Mouse (Mus musculus) hindbrain, embryonic 12.5 days (tissue): ENCODE results near the gene Akt3. TPM values are rescaled to one million over a fixed set of nuclear protein-coding genes. Genes with fewer than 3 reads are reported as not detected.

Experiments used
- ATAC-seq: fragments of 200-750 bp; cut with Nextera tagmentation; 2 replicates; pipeline ENCODE4 v1.8.0; 2017; ENCODE audit warnings: moderate TSS enrichment; ENCODE audit not compliant: low FRiP score
- H3K27ac ChIP-seq: fragments of 300-500 bp; sonication (generic); 2 replicates; pipeline ENCODE4 v1.5.1; 2016; ENCODE audit warnings: mild to moderate bottlenecking
- H3K27me3 ChIP-seq: fragments of 300-500 bp; sonication (generic); 2 replicates; pipeline ENCODE4 v1.6.1; 2016; ENCODE audit warnings: mild to moderate bottlenecking
- H3K36me3 ChIP-seq: fragments of 300-500 bp; sonication (generic); 2 replicates; pipeline ENCODE4 v1.6.1; 2016; ENCODE audit warnings: mild to moderate bottlenecking
- H3K4me1 ChIP-seq: fragments of 300-500 bp; sonication (generic); 2 replicates; pipeline ENCODE4 v1.6.1; 2016
- H3K4me2 ChIP-seq: fragments of 300-500 bp; sonication (generic); replicated peaks from 2 replicates; pipeline ENCODE4 v1.6.1; 2016; ENCODE audit warnings: mild to moderate bottlenecking
- H3K4me3 ChIP-seq: fragments of 300-500 bp; sonication (generic); 2 replicates; pipeline ENCODE4 v1.5.1; 2016; ENCODE audit warnings: mild to moderate bottlenecking
- H3K9ac ChIP-seq: fragments of 300-500 bp; sonication (generic); 2 replicates; pipeline ENCODE4 v1.6.1; 2016; ENCODE audit warnings: mild to moderate bottlenecking, moderate library complexity
- H3K9me3 ChIP-seq: fragments of 300-500 bp; sonication (generic); replicated peaks from 2 replicates; pipeline ENCODE4 v1.6.1; 2016; ENCODE audit warnings: mild to moderate bottlenecking
- WGBS: fragments of 180-500 bp; shearing (Covaris S2); methylation state at CpG from one replicate; pipeline ENCODE4 v1.1.7; 2016; 5-methylcytosine and 5-hydroxymethylcytosine counted together
- polyA plus RNA-seq: library from polyadenylated mRNA; unstranded; fragments of >200 nt; fragmentation: Nextera tagmentation; extraction: Ambion mirVana; gene quantifications from 2 replicates; pipeline ENCODE4 v1.2.1, GENCODE M21; 2016

The Akt3 gene
- polyA plus RNA-seq, 1 experiment from 2014 or later: 28.8 TPM

DNA sequence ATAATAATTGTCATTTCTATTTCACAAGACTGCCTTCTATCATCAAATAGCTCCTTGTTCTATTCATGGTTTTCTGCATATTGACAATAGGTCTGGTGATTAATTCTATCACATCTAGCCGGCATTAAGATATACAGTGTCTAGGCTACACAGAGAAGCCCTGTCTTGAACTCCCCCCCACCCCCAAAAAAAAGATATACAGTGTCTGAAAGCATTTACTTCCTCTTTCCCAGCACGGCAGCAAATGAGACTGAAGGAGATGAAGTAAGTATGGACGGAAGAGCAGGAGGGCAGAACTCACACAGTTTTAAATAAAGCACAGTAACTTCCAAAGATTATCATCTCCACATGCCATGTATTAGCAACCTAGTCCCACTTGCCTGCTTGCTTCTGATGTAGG lies 168.5 kb downstream of the Akt3 start:
- H3K9ac ChIP-seq: no peak overlapping the region
- H3K4me1 ChIP-seq: no peaks in the 10 kb centered on the region
- no peaks in the 10 kb centered on the region for H3K36me3 ChIP-seq
- 41% methylated on average over 3 of the region's 3 CpGs for WGBS
- no peak overlapping the region for H3K27ac ChIP-seq
- ATAC-seq: no peak
- H3K4me2 ChIP-seq: no peak overlapping the region
- H3K4me3 ChIP-seq: no peak overlapping the region
- H3K9me3 ChIP-seq: no peaks in the 10 kb centered on the region
- no peaks in the 10 kb centered on the region for H3K27me3 ChIP-seq

DNA sequence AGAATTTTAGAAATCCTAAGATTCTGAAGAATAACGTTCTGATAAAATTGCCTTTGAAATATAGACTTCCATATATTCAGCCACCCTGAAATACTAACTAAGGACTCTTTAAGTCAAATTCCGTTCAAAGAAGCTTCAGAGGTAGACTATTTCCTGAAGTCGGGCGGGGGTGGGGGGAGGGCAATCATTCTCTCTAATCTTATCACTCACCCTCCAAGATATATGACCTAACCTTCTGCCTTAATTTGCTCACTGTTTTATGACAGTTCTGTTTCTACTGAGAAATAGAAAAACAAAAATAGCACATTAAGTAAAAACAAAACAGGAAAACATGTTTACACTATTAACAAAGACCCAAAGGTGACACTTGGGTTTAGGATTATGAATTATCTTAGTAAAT lies 169.0 kb downstream of the Akt3 start:
- Histone ChIP-seq H3K36me3 (no peaks in the 10 kb centered on the region), H3K9me3 (no peaks in the 10 kb centered on the region), H3K4me1 (no peaks in the 10 kb centered on the region), H3K4me2 (no peak overlapping the region), H3K27ac (no peak overlapping the region), H3K4me3 (no peak overlapping the region), H3K9ac (no peak overlapping the region), H3K27me3 (no peaks in the 10 kb centered on the region)
- ATAC-seq: no peak
- WGBS: 83% methylated on average over 4 of the region's 4 CpGs

DNA sequence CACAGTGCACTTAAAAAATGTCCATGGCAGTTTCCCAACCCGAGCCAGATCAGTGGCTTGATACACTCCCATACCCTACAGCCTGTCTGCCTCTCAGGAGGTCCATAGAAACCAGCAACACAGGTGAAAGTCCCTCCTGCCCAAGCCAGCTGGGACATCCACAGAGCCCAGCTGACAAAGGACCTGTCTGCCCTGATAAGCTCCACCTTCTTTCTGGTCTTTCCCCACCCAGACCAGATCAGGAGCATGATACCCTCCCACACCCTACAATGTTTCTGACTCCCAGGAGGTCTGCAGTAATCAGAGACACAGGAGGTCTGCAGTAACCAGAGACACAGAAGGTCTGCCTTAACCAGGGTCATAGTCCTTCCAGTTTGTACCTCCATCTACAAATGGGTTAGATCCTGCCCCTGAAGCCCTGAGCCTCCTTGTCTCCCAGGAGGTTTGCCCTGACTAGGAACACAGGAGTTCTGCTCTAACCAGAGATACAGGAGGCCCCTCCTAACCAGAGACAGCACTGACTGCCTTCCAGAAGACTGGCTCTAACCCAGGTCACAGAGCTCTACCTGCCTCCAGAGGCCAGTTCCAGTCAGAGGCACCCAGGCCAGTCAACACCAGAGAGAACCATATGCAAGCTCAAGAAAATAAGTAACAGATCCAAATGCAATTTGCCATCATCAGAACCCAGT lies 175.9 kb downstream of the Akt3 start:
- Histone ChIP-seq H3K9me3 (no peaks in the 10 kb centered on the region), H3K4me3 (no peak overlapping the region), H3K4me1 (no peaks in the 10 kb centered on the region), H3K27ac (no peak overlapping the region), H3K27me3 (no peaks in the 10 kb centered on the region), H3K36me3 (no peaks in the 10 kb centered on the region), H3K9ac (no peak overlapping the region), H3K4me2 (no peak overlapping the region)
- ATAC-seq: 0 out of 2 replicates have a peak, but pooled peaks have one; percentile 22
- WGBS: 89% methylated on average over 1 of the region's 1 CpGs

DNA sequence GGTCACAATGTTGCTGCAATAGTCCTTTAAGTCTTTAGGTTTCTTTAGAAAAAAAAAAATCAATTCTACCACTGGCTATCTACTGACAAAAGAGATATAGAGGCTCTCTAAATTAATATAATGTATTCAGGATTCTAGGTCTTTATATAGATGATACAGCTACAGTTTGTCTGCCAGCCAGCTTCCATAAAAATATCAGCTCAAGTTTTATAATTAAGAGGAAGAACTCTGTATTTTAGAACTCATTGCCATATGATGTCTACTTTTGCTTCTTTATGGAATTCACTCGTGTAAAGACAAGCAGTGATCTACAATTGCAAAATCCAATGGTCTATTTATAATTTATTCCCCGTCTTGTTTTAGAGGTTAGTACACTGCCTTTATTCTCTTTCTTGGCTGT lies 188.8 kb downstream of the Akt3 start:
- Histone ChIP-seq H3K9me3 (no peaks in the 10 kb centered on the region), H3K4me2 (no peak overlapping the region), H3K4me1 (no peaks in the 10 kb centered on the region), H3K9ac (no peak overlapping the region), H3K36me3 (0 out of 2 replicates have a peak, but pooled peaks cover 7% of the 10 kb centered on the region), H3K4me3 (no peak overlapping the region), H3K27me3 (no peaks in the 10 kb centered on the region), H3K27ac (no peak overlapping the region)
- 92% methylated on average over 2 of the region's 2 CpGs for WGBS
- ATAC-seq: no peak

DNA sequence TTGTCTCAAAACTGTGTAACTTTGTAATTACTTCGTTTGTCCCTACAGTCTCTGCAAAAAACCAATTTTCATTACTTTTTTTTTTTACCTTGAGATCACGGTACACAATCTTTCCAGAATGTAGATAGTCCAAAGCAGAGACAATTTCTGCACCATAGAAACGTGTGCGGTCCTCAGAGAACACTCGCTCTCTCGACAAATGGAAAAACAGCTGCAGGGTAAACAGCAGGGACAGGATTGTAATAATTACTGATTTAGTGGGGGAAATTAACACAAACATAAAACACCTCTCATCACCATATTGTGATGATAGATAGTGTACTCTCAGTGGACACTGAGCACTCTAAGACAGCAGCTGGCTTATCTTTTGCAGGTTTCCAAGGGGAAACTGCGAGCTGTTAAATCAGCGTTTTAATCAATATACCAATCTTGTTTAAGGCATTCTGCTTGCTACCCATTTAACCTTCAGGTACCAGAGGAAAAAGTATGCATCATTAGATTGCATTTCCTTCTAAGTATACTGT lies 190.8 kb downstream of the Akt3 start:
- Histone ChIP-seq H3K27ac (no peak overlapping the region), H3K4me1 (no peaks in the 10 kb centered on the region), H3K4me3 (no peak overlapping the region), H3K4me2 (no peak overlapping the region), H3K9ac (no peak overlapping the region), H3K9me3 (no peaks in the 10 kb centered on the region), H3K36me3 (0 out of 2 replicates have a peak, but pooled peaks cover 7% of the 10 kb centered on the region), H3K27me3 (no peaks in the 10 kb centered on the region)
- ATAC-seq: no peak
- 75% methylated on average over 8 of the region's 8 CpGs for WGBS

DNA sequence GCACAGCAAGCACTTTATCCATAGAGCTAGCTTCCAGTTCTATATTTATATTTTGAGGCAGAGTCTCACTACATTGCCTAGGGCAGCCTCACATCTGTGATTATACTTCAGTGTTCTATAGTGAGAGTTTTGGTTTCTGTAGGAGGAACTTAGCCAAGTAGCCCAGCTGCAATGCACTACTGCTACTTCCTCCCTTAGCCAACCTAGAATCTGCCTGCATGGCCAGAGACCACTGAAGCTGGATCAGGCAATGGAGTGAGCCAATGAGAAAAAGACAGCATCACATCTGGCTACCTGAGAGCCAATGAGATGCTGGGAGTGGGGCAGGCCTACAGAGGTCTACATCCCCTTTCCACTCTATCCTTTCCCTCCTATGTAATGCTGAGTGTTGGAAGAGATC lies 192.3 kb downstream of the Akt3 start:
- H3K36me3 ChIP-seq: 0 out of 2 replicates have a peak, but pooled peaks cover 11% of the 10 kb centered on the region
- H3K4me1 ChIP-seq: no peaks in the 10 kb centered on the region
- H3K27ac ChIP-seq: no peak overlapping the region
- H3K27me3 ChIP-seq: no peaks in the 10 kb centered on the region
- H3K4me3 ChIP-seq: no peak overlapping the region
- no peak overlapping the region for H3K9ac ChIP-seq
- H3K9me3 ChIP-seq: no peaks in the 10 kb centered on the region
- ATAC-seq: no peak
- H3K4me2 ChIP-seq: no peak overlapping the region

DNA sequence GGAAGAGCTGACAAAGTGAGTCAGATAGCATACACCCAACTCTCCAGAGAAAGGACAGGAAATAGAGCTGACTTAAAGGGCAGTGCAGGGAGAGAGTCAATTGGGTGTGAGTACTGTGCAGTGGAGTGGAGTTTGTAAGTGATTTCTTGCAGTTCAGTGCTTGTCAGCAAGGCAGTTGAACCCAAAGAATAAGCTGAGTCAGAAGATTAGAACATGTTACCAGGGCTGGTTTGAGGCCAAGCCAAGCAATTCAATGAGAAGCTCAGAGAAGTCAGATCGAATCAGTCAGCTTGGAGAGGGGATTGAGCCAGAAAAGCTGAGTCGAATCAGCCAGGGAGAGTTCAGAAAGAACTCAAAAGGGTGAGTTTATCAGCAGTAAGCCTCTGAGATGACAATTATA lies 196.2 kb downstream of the Akt3 start:
- Histone ChIP-seq H3K4me2 (no peak overlapping the region), H3K9me3 (no peaks in the 10 kb centered on the region), H3K9ac (no peak overlapping the region), H3K27ac (no peak overlapping the region), H3K4me1 (no peaks in the 10 kb centered on the region), H3K27me3 (no peaks in the 10 kb centered on the region), H3K36me3 (0 out of 2 replicates have a peak, but pooled peaks cover 11% of the 10 kb centered on the region), H3K4me3 (no peak overlapping the region)
- no peak for ATAC-seq
- 83% methylated on average over 2 of the region's 2 CpGs for WGBS

DNA sequence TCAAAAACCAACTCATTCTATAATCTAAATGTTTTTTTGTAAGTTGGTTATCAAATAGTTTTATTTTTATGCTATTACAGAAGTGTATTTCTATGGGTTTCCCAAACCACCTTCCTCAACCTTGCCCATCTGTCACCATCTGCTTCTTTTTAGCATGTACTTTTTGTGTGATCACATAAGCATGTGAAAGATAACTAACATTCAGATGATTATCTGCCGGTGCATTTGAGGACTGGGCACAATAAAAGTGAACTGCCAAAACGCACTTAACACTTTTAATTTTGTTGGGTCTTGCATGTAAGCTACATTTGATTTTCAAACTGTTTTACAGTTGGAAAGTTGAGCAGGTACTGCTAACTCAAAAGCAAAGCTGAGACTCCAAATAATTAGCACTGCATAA lies 203.1 kb downstream of the Akt3 start:
- no peak overlapping the region for H3K4me2 ChIP-seq
- WGBS: 73% methylated on average over 2 of the region's 2 CpGs
- H3K9me3 ChIP-seq: no peaks in the 10 kb centered on the region
- no peak for ATAC-seq
- no peaks in the 10 kb centered on the region for H3K36me3 ChIP-seq
- no peaks in the 10 kb centered on the region for H3K4me1 ChIP-seq
- no peak overlapping the region for H3K9ac ChIP-seq
- no peaks in the 10 kb centered on the region for H3K27me3 ChIP-seq
- no peak overlapping the region for H3K27ac ChIP-seq
- H3K4me3 ChIP-seq: no peak overlapping the region

DNA sequence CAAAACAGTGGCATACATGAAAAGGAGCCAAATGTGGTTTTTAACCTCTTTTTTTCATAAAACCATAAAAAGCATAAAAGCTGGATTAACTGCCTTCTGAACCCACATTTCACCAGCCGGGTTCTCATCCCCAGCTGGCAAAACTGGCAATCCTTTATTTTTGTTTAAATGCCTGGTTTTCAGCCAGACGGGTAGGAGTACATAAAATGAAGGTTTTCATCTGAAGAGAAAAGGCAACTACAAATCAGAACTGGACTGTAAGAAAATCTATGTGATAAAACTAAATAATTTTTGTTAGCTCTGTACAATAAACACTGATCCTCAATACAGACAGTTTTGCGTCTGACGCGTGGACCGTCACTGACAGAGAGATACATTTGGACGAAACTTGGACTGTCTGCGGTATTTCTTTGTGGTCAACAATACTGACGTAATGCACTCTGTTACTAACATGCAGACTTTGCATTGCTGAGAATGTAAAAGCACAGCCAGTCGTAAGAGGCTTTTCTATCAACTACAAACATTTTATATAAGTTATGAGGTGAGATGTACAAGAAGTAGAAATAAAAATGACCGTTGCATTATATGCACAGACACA lies 206.5 kb downstream of the Akt3 start:
- H3K36me3 ChIP-seq: no peaks in the 10 kb centered on the region
- no peak overlapping the region for H3K9ac ChIP-seq
- no peaks in the 10 kb centered on the region for H3K4me1 ChIP-seq
- H3K9me3 ChIP-seq: no peaks in the 10 kb centered on the region
- H3K4me2 ChIP-seq: no peak overlapping the region
- no peak for ATAC-seq
- no peak overlapping the region for H3K27ac ChIP-seq
- no peaks in the 10 kb centered on the region for H3K27me3 ChIP-seq
- no peak overlapping the region for H3K4me3 ChIP-seq
- 89% methylated on average over 11 of the region's 11 CpGs for WGBS

DNA sequence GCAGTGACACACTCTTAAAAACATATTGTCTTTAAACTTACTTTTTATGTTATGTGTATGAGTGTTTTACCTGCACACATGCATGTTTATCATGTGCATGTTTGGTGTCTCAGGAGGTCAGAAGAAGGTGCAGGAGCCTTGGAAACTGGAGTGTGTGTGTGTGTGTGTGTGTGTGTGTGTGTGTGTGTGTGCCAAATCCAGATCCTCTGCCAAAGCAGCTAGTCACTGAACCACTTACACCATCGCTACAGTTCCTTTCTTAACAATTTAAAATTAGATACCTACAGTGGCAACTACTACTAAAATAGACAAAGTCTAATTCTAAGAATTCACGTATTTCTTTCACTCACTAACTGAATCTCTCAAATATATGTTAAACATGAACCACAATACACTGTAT lies 209.2 kb downstream of the Akt3 start:
- H3K9ac ChIP-seq: no peak overlapping the region
- H3K27me3 ChIP-seq: no peaks in the 10 kb centered on the region
- H3K27ac ChIP-seq: no peak overlapping the region
- no peaks in the 10 kb centered on the region for H3K4me1 ChIP-seq
- 92% methylated on average over 2 of the region's 2 CpGs for WGBS
- no peak overlapping the region for H3K4me3 ChIP-seq
- ATAC-seq: no peak
- H3K36me3 ChIP-seq: no peaks in the 10 kb centered on the region
- H3K4me2 ChIP-seq: no peak overlapping the region
- no peaks in the 10 kb centered on the region for H3K9me3 ChIP-seq

DNA sequence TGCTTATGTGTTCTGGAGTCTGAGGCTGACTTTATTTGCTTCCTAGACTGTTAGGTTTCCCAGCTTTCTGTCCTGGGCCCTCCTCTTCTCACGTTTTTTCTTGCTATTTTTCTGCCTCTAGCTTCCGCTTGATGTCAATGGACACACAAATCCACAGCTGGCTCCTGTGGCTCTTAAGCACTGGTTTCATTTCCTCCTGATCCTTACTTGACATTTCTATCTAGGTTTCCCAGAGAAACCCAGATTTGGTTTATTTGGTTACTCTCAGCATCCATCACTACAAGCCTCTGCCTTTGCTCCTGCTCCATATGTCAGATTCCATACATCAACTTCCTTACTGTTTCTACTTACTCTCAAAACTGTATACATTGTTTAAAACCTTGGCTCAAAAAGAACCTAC lies 211.0 kb downstream of the Akt3 start:
- WGBS: 79% methylated on average over 2 of the region's 2 CpGs
- no peak for ATAC-seq
- H3K4me1 ChIP-seq: no peaks in the 10 kb centered on the region
- no peaks in the 10 kb centered on the region for H3K36me3 ChIP-seq
- no peaks in the 10 kb centered on the region for H3K9me3 ChIP-seq
- no peak overlapping the region for H3K27ac ChIP-seq
- H3K4me3 ChIP-seq: no peak overlapping the region
- H3K4me2 ChIP-seq: no peak overlapping the region
- H3K27me3 ChIP-seq: no peaks in the 10 kb centered on the region
- H3K9ac ChIP-seq: no peak overlapping the region

DNA sequence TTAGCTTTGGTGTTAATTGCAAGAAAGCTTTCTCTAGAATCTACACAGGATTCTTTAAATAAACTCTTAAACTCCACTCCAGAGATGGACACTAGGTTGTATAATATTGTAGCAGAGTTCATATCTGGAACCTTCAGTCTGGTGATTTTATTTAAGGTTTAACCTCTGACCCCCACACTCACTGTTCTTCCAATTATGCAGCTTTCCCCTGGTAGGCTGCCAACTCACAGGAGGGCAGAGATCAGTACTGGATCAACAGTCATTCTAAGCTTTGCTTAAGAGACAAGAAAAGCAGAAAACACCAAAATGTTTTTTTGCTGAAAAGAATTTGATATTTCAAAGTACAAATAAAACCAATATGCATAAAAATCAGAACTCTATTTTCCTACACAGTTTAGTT lies 212.1 kb downstream of the Akt3 start:
- H3K36me3 ChIP-seq: no peaks in the 10 kb centered on the region

DNA sequence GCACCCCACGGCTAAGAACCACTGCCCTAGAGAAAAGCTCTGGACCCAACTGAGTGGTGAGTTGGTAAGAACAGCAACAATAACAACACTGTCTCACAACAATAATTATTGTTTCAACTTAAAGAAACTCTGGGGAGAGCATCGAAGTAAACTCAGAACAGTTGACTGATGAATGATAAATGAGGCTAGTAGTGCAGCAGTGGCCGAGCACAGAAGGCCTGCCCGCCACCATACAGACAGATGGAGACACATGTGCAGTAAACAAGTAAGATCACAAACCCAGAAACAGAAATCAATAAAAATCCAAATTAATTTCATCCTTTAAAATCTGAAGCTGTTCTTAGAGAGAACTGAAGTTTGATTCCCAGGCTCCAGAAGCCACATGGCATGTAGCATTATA lies 217.9 kb downstream of the Akt3 start:
- Histone ChIP-seq H3K9ac (no peak overlapping the region), H3K4me1 (no peaks in the 10 kb centered on the region; the same call in 1 of the 2 replicates), H3K36me3 (no peaks in the 10 kb centered on the region), H3K9me3 (no peaks in the 10 kb centered on the region), H3K27ac (peak overlapping the region; percentile 41; the same call in 1 of the 2 replicates), H3K4me3 (no peak overlapping the region), H3K4me2 (no peak overlapping the region), H3K27me3 (no peaks in the 10 kb centered on the region)
- 22% methylated on average over 4 of the region's 4 CpGs for WGBS
- ATAC-seq: no peak

More for the DNA sequence above, 212.1 kb downstream of the Akt3 start:
- no peak overlapping the region for H3K4me2 ChIP-seq
- no peak overlapping the region for H3K4me3 ChIP-seq
- H3K4me1 ChIP-seq: no peaks in the 10 kb centered on the region
- no peak overlapping the region for H3K9ac ChIP-seq
- ATAC-seq: no peak
- H3K27ac ChIP-seq: no peak overlapping the region
- H3K27me3 ChIP-seq: no peaks in the 10 kb centered on the region
- H3K9me3 ChIP-seq: no peaks in the 10 kb centered on the region
